Mouse (Mus musculus) liver, embryonic 13.5 days (tissue): ENCODE measurements around the gene Adsl. TPM values are rescaled to one million over a fixed set of nuclear protein-coding genes. Genes with fewer than 3 reads are reported as not detected.
A peak's percentile ranks its signal among the peaks of the same experiment; 100 is the strongest.
"Not testable (repeated sequence)": the region's sequence is repeated elsewhere in the genome, so short reads cannot be mapped to it uniquely, and the experiment has no call there.

ENCODE experiments used
- ATAC-seq: fragments of 200-750 bp; cut with Nextera tagmentation; 2 replicates; pipeline ENCODE4 v1.8.0; 2017; ENCODE audit warnings: low read depth, mild to moderate bottlenecking, moderate number of reproducible peaks, moderate library complexity
- DNase-seq: peaks from one replicate; pipeline ENCODE4 v3.0.0; 2022
- H3K27ac ChIP-seq: fragments of 300-500 bp; sonication (generic); 2 replicates; pipeline ENCODE4 v1.5.1; 2015; ENCODE audit warnings: moderate library complexity, mild to moderate bottlenecking, inconsistent platforms
- H3K27me3 ChIP-seq: fragments of 300-500 bp; sonication (generic); 2 replicates; pipeline ENCODE4 v1.6.1; 2015; ENCODE audit warnings: mild to moderate bottlenecking, inconsistent platforms
- H3K36me3 ChIP-seq: fragments of 300-500 bp; sonication (generic); 2 replicates; pipeline ENCODE4 v1.6.1; 2015; ENCODE audit warnings: mild to moderate bottlenecking, inconsistent platforms
- H3K4me1 ChIP-seq: fragments of 300-500 bp; sonication (generic); replicated peaks from 2 replicates; pipeline ENCODE4 v1.6.1; 2015; ENCODE audit warnings: inconsistent platforms
- H3K4me2 ChIP-seq: fragments of 300-500 bp; sonication (generic); 2 replicates; pipeline ENCODE4 v1.6.1; 2015; ENCODE audit warnings: inconsistent platforms, mild to moderate bottlenecking, moderate library complexity
- H3K4me3 ChIP-seq: fragments of 300-500 bp; sonication (generic); replicated peaks from 2 replicates; pipeline ENCODE4 v1.5.1; 2015; ENCODE audit warnings: mild to moderate bottlenecking, inconsistent platforms
- H3K9ac ChIP-seq: fragments of 300-500 bp; sonication (generic); 2 replicates; pipeline ENCODE4 v1.6.1; 2015; ENCODE audit warnings: mild to moderate bottlenecking, inconsistent platforms
- H3K9me3 ChIP-seq: fragments of 300-500 bp; sonication (generic); replicated peaks from 2 replicates; pipeline ENCODE4 v1.6.1; 2016; ENCODE audit warnings: inconsistent platforms
- WGBS: fragments of 180-500 bp; shearing (Covaris S2); methylation state at CpG from one replicate; pipeline ENCODE4 v1.1.7; 2015; ENCODE audit not compliant: insufficient replicate concordance; 5-methylcytosine and 5-hydroxymethylcytosine counted together
- polyA plus RNA-seq: library from polyadenylated mRNA; unstranded; fragments of >200 nt; fragmentation: Nextera tagmentation; extraction: Ambion mirVana; gene quantifications from 2 replicates; pipeline ENCODE4 v1.2.1, GENCODE M21; 2015

The Adsl gene
- polyA plus RNA-seq, 1 experiment from 2014 or later, result 131 TPM

DNA sequence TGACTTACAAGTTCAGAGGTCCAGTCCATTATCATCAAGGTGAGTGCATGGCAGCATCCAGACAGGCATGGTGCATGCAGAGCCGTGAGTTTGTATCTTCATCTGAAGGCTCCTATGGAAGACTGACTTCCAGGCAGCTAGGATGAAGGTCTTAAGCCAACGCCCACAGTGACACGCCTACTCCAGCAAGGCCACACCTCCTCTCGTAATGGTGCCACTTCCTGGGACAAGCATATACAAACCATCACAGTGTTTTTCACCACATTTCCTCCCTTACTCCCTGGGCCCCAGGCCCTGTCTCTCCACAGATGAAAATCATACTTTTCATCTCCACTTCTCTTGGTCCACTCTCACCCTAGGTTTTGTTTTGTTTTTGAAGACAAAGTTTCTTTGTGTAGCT, 26.5 kb upstream of the Adsl start:
- no peak for ATAC-seq

DNA sequence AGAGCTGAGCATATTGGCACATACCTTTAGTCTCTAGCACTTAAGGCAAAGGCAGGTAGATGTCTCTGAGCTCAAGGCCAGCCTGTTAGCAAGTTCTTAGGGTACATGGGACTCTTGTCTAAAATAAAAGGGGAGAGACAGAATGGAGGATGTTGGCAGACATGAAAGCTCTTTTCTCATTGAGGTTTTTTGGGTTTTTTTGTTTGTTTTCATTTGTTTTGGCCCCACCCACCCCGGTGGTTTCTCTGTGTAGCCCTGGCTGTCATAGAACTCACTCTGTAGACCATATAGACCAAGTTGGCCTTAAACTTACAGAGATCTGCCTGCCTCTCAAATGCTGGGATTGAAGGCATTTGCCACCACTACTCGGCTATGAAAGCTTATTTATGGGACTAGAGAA, 24.1 kb upstream of the Adsl start:
- Histone ChIP-seq H3K4me3 (no peak overlapping the region), H3K36me3 (peaks cover 93% of the 10 kb centered on the region), H3K27ac (no peak overlapping the region), H3K9me3 (no peaks in the 10 kb centered on the region), H3K9ac (no peak overlapping the region), H3K4me2 (no peak overlapping the region), H3K27me3 (no peaks in the 10 kb centered on the region), H3K4me1 (peaks cover 5% of the 10 kb centered on the region)
- ATAC-seq, result no peak
- WGBS, result 91% methylated on average over 2 of the region's 2 CpGs
- no peak for DNase-seq

More for the DNA sequence above, 26.5 kb upstream of the Adsl start:
- H3K27me3 ChIP-seq, result no peaks in the 10 kb centered on the region
- H3K9me3 ChIP-seq, result no peaks in the 10 kb centered on the region
- H3K4me2 ChIP-seq, result no peak overlapping the region
- no peak overlapping the region for H3K4me3 ChIP-seq
- H3K4me1 ChIP-seq, result no peaks in the 10 kb centered on the region; the same call in 1 of the 2 replicates
- WGBS, result 62% methylated on average over 4 of the region's 4 CpGs
- no peak overlapping the region for H3K27ac ChIP-seq
- H3K36me3 ChIP-seq, result peaks cover 91% of the 10 kb centered on the region
- H3K9ac ChIP-seq, result no peak overlapping the region
- no peak for DNase-seq

DNA sequence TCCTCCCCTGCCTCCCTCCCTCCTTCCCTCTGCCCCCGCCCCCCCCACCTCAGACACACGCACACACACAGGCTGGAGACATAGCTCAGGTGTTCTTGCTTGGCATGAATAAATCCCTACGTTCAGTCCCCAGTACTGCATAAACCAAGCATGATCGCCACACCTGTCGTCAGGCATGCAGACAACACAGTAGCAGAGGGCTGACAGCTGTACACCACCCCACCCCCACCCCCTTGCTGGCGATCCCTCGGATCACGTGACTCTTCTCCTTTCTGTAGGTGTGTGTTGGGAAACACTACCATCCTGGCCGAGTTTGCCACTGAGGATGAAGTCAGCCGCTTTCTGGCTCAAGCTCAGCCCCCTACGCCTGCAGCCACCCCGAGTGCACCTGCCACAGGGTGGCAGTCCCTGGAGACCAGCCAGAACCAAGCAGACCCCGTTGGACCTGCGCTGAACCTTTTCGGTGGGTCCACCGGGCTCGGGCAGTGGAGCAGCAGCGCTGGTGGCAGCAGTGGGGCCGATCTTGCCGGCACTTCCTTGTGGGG, 19.4 kb upstream of the Adsl start:
- no peak overlapping the region for H3K27ac ChIP-seq
- H3K27me3 ChIP-seq, result no peaks in the 10 kb centered on the region
- no peak overlapping the region for H3K4me2 ChIP-seq
- ATAC-seq (peak; percentile 10; the same call in 1 of the 2 replicates), DNase-seq (no peak)
- H3K9ac ChIP-seq, result no peak overlapping the region
- peaks cover 17% of the 10 kb centered on the region for H3K4me1 ChIP-seq
- 84% methylated on average over 20 of the region's 20 CpGs for WGBS
- H3K36me3 ChIP-seq, result peaks cover 88% of the 10 kb centered on the region
- H3K9me3 ChIP-seq, result no peaks in the 10 kb centered on the region
- no peak overlapping the region for H3K4me3 ChIP-seq

DNA sequence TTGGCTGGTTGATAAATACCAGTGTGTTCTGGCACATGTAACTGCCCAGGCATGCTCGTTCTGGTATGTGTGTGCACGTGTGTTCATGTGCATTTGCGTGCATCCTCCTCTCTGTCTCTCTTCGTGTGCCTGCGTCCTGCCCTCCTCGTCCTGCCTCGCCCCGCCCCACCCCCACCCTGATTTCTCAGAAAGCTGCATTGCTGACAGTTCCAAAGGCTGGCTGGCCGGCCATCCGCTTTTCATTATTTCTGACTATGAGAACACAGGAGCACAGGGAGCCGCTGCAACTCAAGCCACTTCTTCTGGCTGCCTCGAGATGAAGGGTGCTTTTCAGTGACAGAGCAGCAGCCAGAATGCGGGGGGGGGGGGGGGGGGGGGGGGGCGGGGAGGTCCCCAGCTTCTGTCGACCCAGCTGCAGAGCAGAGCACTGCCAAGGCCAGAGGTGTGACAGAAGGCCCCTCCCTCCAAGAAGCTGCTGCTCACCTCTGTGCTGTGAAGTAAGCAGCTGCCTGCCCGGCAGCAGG, 18.2 kb upstream of the Adsl start:
- no peak overlapping the region for H3K4me2 ChIP-seq
- H3K27me3 ChIP-seq, result no peaks in the 10 kb centered on the region
- no peak overlapping the region for H3K27ac ChIP-seq
- DNase-seq (no peak), ATAC-seq (peak; percentile 59; the same call in 1 of the 2 replicates)
- no peak overlapping the region for H3K9ac ChIP-seq
- no peaks in the 10 kb centered on the region for H3K9me3 ChIP-seq
- no peak overlapping the region for H3K4me3 ChIP-seq
- WGBS, result 35% methylated on average over 14 of the region's 16 CpGs
- H3K36me3 ChIP-seq, result peaks cover 87% of the 10 kb centered on the region
- H3K4me1 ChIP-seq, result peaks cover 20% of the 10 kb centered on the region

DNA sequence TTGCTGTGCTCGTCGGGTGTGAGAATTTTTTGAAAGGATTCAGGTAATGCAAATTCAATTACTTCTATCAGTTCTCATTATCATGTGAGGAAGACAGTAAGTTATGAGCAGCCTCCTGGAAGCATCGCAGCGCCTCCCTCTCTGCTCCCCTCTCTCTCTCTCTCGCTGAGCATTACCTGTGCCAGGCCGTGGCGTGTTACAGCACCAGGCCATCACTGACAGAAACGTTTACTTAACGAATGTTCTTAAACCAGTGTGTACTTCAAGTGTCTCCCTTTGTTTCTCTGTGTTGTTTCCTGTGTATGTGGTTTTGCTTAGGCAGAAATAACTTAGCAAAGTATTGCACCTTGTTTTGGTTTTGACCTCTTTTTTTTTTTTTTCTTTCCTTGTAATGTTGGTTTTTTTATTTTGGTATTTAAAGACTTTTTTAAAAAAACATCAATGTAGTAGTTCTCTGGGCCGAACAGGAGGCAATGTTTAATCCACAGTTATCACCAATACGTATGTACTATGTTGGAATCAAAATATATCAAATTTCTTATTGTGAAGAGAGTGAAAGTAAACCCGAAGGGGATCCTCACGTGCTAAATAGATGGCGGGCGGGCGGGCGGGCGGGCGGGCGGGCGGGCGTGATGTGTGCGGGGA, 17.5 kb upstream of the Adsl start:
- H3K9me3 ChIP-seq, ATAC-seq, H3K9ac ChIP-seq, H3K27me3 ChIP-seq, H3K27ac ChIP-seq, DNase-seq, H3K4me3 ChIP-seq, H3K4me2 ChIP-seq: not testable (repeated sequence)
- Histone ChIP-seq H3K36me3 (peaks cover 87% of the 10 kb centered on the region), H3K4me1 (peaks cover 20% of the 10 kb centered on the region)
- 90% methylated on average over 23 of the region's 23 CpGs for WGBS

DNA sequence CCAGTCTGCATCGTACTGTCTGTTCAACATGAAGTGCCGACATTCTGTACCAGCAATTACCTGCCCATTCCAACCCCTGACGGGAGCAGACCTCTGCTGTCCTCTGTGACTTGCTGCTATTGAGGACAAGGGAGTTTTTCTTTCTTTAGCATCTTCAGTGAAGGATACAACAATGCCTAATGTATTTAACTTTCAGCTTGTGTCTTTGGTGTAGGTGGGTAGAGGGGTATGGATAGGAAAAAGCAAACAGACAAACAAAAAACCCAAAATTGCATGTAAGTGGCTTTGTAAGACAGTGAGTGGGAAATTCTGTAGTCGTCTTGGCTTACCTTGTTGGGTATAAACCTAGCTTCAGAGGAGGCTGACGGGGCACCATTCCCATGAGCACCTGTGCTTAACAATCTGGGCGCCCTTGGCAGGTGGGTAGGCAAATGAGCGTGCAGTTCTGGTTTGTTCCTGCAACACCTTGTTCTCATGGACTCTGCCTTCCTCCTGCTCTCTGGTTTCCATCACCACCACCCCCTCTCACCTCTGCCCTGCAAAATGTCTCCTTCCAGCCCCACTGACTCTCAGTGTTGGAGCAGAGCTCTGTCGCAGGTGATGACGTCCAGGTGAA, 16.8 kb upstream of the Adsl start:
- DNase-seq (no peak), ATAC-seq (no peak)
- H3K27ac ChIP-seq, result no peak overlapping the region
- H3K36me3 ChIP-seq, result peaks cover 84% of the 10 kb centered on the region
- H3K4me3 ChIP-seq, result no peak overlapping the region
- no peaks in the 10 kb centered on the region for H3K27me3 ChIP-seq
- H3K4me1 ChIP-seq, result peaks cover 20% of the 10 kb centered on the region
- WGBS, result 91% methylated on average over 9 of the region's 9 CpGs
- H3K4me2 ChIP-seq, result no peak overlapping the region
- H3K9me3 ChIP-seq, result no peaks in the 10 kb centered on the region
- no peak overlapping the region for H3K9ac ChIP-seq

DNA sequence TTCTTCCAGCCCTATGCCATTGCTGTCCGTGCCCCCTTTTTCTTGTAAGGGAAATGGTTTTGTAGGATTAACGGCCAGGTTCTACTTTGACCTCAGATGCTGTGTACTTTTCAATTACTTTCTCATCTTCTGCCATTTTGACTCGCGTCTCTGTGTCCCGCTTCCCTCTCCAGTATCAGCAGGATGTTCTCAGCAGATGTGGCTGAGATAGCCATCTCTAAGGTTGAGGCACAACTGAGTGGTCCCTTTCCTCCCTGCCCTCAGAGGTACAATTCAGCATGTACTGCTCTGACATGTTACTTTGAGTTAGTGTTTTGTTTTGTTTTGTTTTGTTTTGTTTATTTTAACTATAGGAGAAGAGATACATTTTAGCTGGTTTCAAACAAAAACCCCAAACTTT, 13.4 kb upstream of the Adsl start:
- peaks cover 63% of the 10 kb centered on the region for H3K36me3 ChIP-seq
- no peak overlapping the region for H3K4me2 ChIP-seq
- no peak overlapping the region for H3K27ac ChIP-seq
- H3K27me3 ChIP-seq, result no peaks in the 10 kb centered on the region
- no peak overlapping the region for H3K9ac ChIP-seq
- H3K4me3 ChIP-seq, result no peak overlapping the region
- no peak for DNase-seq
- no peaks in the 10 kb centered on the region for H3K9me3 ChIP-seq
- no peak for ATAC-seq
- H3K4me1 ChIP-seq, result peaks cover 14% of the 10 kb centered on the region
- WGBS, result 41% methylated on average over 5 of the region's 5 CpGs

DNA sequence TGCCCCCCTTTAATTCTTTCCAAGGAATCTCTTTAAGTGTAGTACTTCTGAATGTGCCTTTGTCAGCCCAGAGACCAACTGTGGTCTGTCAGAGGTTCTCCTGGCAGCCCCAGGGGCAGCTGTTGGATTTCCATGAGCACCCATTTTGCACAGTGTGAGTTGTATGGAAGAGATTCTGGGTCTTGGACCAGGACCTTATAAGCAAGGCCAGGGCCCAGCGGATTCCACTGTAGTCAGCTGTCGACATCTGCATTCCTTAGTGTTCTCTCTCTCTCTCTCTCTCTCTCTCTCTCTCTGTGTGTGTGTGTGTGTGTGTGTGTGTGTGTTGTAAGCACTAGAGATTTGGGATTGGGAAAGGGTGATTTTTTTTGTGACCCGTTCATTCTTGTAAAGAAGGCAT, 11.6 kb upstream of the Adsl start:
- Histone ChIP-seq H3K9me3 (no peaks in the 10 kb centered on the region), H3K36me3 (peaks cover 59% of the 10 kb centered on the region), H3K27me3 (no peaks in the 10 kb centered on the region), H3K27ac (no peak overlapping the region), H3K4me3 (no peak overlapping the region), H3K4me2 (no peak overlapping the region), H3K9ac (no peak overlapping the region), H3K4me1 (peaks cover 7% of the 10 kb centered on the region)
- ATAC-seq (no peak), DNase-seq (no peak)
- WGBS, result 87% methylated on average over 3 of the region's 3 CpGs

DNA sequence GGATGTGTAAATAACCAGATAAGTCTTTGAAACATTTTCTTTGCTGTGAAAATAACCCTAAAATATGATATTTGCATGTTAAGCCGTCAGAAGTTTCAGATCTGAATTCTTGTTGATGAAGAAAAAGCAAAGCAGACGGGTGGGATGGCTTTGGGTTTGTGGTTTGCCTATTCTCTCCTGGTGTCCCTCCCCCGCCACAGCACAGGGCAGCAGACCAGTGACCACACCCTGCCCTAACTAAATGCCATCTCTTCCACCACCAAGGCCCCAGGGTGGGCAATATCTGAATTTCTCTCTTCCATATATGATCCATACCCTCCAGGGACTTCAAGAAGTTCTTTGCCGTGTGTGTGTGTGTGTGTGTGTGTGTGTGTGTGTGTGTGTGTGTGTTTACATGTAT, 9.7 kb upstream of the Adsl start:
- Histone ChIP-seq H3K27ac (no peak overlapping the region), H3K36me3 (peaks cover 48% of the 10 kb centered on the region), H3K4me2 (no peak overlapping the region), H3K27me3 (no peaks in the 10 kb centered on the region), H3K4me3 (no peak overlapping the region), H3K9me3 (no peaks in the 10 kb centered on the region), H3K9ac (no peak overlapping the region), H3K4me1 (peaks cover 7% of the 10 kb centered on the region)
- no peak for ATAC-seq
- 46% methylated on average over 4 of the region's 4 CpGs for WGBS
- DNase-seq, result no peak

DNA sequence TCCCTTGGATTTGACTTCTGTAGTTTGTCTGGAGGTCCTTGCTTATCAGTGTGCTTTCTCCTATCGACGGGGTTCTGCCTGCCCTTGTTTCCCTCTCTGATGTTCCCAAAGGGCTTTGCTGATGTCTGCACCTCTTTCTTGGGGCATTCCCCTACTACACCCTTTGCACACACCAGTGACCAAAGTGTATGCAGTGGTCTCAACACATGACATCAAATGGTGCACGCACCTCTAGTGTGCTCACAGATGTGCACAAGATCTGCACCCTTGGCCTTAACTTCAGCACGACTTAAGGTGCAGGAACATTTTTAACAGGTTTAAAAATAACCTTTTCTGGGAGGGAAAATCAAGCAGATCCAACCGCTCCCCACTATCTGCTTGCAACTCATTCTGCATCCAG, 8.9 kb upstream of the Adsl start:
- no peak overlapping the region for H3K4me3 ChIP-seq
- ATAC-seq (no peak), DNase-seq (no peak)
- H3K27me3 ChIP-seq, result no peaks in the 10 kb centered on the region
- no peak overlapping the region for H3K27ac ChIP-seq
- H3K9ac ChIP-seq, result no peak overlapping the region
- H3K4me1 ChIP-seq, result peaks cover 7% of the 10 kb centered on the region
- no peaks in the 10 kb centered on the region for H3K9me3 ChIP-seq
- peaks cover 40% of the 10 kb centered on the region for H3K36me3 ChIP-seq
- H3K4me2 ChIP-seq, result no peak overlapping the region
- 61% methylated on average over 5 of the region's 5 CpGs for WGBS

DNA sequence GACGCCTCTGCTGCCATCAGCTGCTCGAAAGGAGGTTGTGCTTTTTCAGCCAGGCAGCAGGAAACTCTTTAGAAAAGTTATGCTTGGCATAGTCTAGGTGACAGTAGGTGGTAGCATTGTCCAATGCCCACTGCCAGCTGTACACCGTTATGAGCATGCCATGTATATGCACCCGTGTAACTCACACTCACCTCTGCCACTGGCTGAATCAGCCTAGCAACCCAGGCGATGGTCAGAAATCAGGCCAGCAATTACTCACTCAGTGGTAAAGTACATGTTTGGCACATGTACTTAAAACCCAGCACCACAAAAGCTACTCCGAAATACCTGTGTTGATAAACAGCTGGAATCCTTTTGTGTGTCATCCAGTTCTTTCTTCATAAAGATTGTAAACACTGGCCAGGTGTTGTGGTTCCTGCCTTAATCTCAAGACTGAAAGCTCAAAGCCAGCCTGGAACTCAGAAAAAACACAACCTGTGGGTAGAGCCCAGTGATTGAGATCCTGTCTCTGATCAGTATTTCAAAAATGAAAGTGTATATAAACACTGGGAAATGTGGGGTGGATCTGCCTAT, 6.7 kb upstream of the Adsl start:
- Histone ChIP-seq H3K4me2 (no peak overlapping the region), H3K4me1 (peaks cover 15% of the 10 kb centered on the region), H3K9ac (no peak overlapping the region), H3K9me3 (no peaks in the 10 kb centered on the region), H3K36me3 (peaks cover 23% of the 10 kb centered on the region), H3K27ac (no peak overlapping the region), H3K27me3 (no peaks in the 10 kb centered on the region), H3K4me3 (no peak overlapping the region)
- WGBS, result 91% methylated on average over 6 of the region's 6 CpGs
- ATAC-seq (no peak), DNase-seq (no peak)
